Mouse (Mus musculus) ES-E14 (cell line): Measurements from ENCODE around the gene 4931408C20Rik.

Source experiments
- HCFC1 ChIP-seq: IDR thresholded peaks from 2 replicates; pipeline ENCODE4 v1.6.1; 2012; ENCODE audit warnings: low read length, inconsistent platforms, borderline replicate concordance; ENCODE audit not compliant: insufficient read depth
- MAFK ChIP-seq: IDR thresholded peaks from 2 replicates; pipeline ENCODE4 v1.6.1; 2014; ENCODE audit warnings: mild to moderate bottlenecking, low read depth, low read length, inconsistent platforms; ENCODE audit not compliant: insufficient read depth
- ZC3H11A ChIP-seq: IDR thresholded peaks from 2 replicates; pipeline ENCODE4 v1.6.1; 2012; ENCODE audit warnings: low read depth, mild to moderate bottlenecking, inconsistent platforms, low read length, borderline replicate concordance
- ZNF384 ChIP-seq: IDR thresholded peaks from 2 replicates; pipeline ENCODE4 v1.6.1; 2012; ENCODE audit warnings: low read depth, low read length, inconsistent platforms

- TF ChIP-seq HCFC1 = no peak
- no peak for TF ChIP-seq ZNF384
- TF ChIP-seq MAFK = no peak
- no peak for TF ChIP-seq ZC3H11A
Measured at GRCm38 (mm10) chr1:26685383-26685782, 1.9 kb downstream of the 4931408C20Rik start.
